Mouse (Mus musculus) ES-E14 (cell line): ENCODE data around the gene Serinc5.

Experiments
- CHD2 ChIP-seq: IDR thresholded peaks from 2 replicates; pipeline ENCODE4 v1.6.1; 2014; ENCODE audit warnings: mild to moderate bottlenecking, low read depth, low read length, inconsistent platforms
- MAFK ChIP-seq: IDR thresholded peaks from 2 replicates; pipeline ENCODE4 v1.6.1; 2014; ENCODE audit warnings: mild to moderate bottlenecking, low read depth, low read length, inconsistent platforms; ENCODE audit not compliant: insufficient read depth
- ZNF384 ChIP-seq: IDR thresholded peaks from 2 replicates; pipeline ENCODE4 v1.6.1; 2012; ENCODE audit warnings: low read depth, low read length, inconsistent platforms

GRCm38 (mm10) chr13:92675308-92675707 is 64.4 kb downstream of the Serinc5 start:
- TF ChIP-seq MAFK, result no peak
- no peak for TF ChIP-seq CHD2
- no peak for TF ChIP-seq ZNF384
